Mouse (Mus musculus): ENCODE measurements at regions not wholly inside any gene's neighbourhood (a gene's known extent, or its start where the extent isn't known, plus 50 kb on each side); places are given as distances from the start of the nearest gene placed in this dataset.

- Histone ChIP-seq H3K4me3 (replicated peaks; ENCODE audit: low read length) (no peak overlapping the region), H3K27me3 (ENCODE audit: insufficient read depth, low read length) (no peaks in the 10 kb centered on the region), H3K4me1 (replicated peaks; ENCODE audit: low read depth, low read length) (no peaks in the 10 kb centered on the region), H3K9me3 (ENCODE audit: low read length) (peaks cover 21% of the 10 kb centered on the region), H3K36me3 (ENCODE audit: insufficient read depth, low read length) (no peaks in the 10 kb centered on the region)
- TF ChIP-seq POU5F1 (IDR thresholded peaks at IDR 0.05; ENCODE audit: borderline replicate concordance, low read length): no peak
Measured at GRCm38 (mm10) chr17:82731561-82731960, 483.5 kb upstream of the Pkdcc start.

DNA sequence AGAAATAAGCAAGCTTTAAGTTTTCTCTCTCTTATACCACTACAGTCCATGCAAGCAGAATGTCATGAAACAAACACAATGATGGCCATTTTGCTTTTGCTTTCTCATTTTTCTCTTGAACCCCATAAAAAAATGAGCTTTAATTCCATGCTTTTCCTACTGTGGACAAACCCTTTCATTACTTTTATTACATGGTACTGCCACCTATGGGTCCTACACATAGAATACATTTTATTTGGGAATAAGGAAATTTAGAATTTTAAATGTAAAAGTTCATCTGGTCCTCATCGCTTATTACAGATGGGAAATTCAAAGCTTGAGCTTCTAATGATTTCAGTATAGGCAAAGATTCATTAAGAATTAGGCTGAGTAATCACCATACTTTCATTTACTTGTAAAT is 472.6 kb upstream of the Pkdcc start:
- TF ChIP-seq NANOG (IDR thresholded peaks at IDR 0.05; ENCODE audit: borderline replicate concordance, low read length) (no peak), CTCF (conservative IDR thresholded peaks at IDR 0.05; ENCODE audit: low read length) (no peak), POU5F1 (IDR thresholded peaks at IDR 0.05; ENCODE audit: borderline replicate concordance, low read length) (no peak)
- no peaks in the 10 kb centered on the region for H3K27me3 ChIP-seq (ENCODE audit: insufficient read depth, low read length)
- no peak overlapping the region for H3K4me3 ChIP-seq (replicated peaks; ENCODE audit: low read length)
- no peaks in the 10 kb centered on the region for H3K36me3 ChIP-seq (ENCODE audit: insufficient read depth, low read length)
- peaks cover 20% of the 10 kb centered on the region for H3K9me3 ChIP-seq (ENCODE audit: low read length)
- no peaks in the 10 kb centered on the region for H3K4me1 ChIP-seq (replicated peaks; ENCODE audit: low read depth, low read length)

- Histone ChIP-seq H3K27me3 (ENCODE audit: insufficient read depth, low read length) (no peaks in the 10 kb centered on the region), H3K36me3 (ENCODE audit: insufficient read depth, low read length) (no peaks in the 10 kb centered on the region), H3K4me3 (replicated peaks; ENCODE audit: low read length) (no peak overlapping the region), H3K9me3 (ENCODE audit: low read length) (peaks cover 46% of the 10 kb centered on the region), H3K4me1 (replicated peaks; ENCODE audit: low read depth, low read length) (no peaks in the 10 kb centered on the region)
- TF ChIP-seq CTCF (conservative IDR thresholded peaks at IDR 0.05; ENCODE audit: low read length) (no peak), POU5F1 (IDR thresholded peaks at IDR 0.05; ENCODE audit: borderline replicate concordance, low read length) (no peak), NANOG (IDR thresholded peaks at IDR 0.05; ENCODE audit: borderline replicate concordance, low read length) (no peak)
Measured at GRCm38 (mm10) chr17:82757400-82757799, 457.7 kb upstream of the Pkdcc start.

DNA sequence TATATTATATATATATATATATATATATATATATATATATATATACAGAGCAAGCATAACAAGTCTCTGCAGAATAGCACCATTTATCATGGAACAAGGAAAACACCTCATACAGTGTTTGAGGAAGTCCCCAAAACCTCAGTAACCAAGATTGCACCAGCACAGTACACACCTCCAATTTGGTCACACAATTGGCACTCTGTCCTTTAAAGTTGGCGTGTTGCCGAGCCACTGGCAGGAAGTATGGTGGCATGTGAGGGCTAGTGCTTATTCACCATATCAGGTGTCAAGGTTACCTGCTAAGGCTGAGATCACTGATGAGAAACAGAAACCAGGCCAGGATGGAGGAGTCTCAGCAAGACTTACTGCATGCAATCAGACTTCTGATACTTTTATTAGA is 436.0 kb upstream of the Pkdcc start:
- no peak overlapping the region for H3K4me3 ChIP-seq (replicated peaks; ENCODE audit: low read length)
- TF ChIP-seq POU5F1 (IDR thresholded peaks at IDR 0.05; ENCODE audit: borderline replicate concordance, low read length) (no peak), CTCF (conservative IDR thresholded peaks at IDR 0.05; ENCODE audit: low read length) (no peak), NANOG (IDR thresholded peaks at IDR 0.05; ENCODE audit: borderline replicate concordance, low read length) (no peak)
- no peaks in the 10 kb centered on the region for H3K9me3 ChIP-seq (ENCODE audit: low read length)
- no peaks in the 10 kb centered on the region for H3K36me3 ChIP-seq (ENCODE audit: insufficient read depth, low read length)
- no peaks in the 10 kb centered on the region for H3K4me1 ChIP-seq (replicated peaks; ENCODE audit: low read depth, low read length)
- H3K27me3 ChIP-seq (ENCODE audit: insufficient read depth, low read length): no peaks in the 10 kb centered on the region

DNA sequence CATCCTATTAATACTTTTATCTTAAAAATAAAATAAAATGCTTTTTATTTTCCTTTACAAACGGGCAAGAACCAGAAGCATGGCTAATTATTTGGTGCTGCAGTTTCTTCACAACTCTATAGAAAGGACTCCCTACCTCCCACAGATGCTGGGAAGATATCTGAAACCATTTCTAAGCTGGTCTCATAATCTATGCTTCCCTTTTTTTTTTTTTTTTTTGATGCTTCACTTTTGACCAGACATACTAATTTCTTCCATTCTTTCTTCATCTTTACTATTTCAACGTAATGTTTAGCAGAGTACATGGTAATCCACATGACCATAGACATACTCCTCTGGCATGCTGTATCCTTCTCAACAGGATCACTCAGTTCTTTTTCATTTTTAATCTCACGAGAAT is 393.0 kb upstream of the Pkdcc start:
- TF ChIP-seq NANOG (IDR thresholded peaks at IDR 0.05; ENCODE audit: borderline replicate concordance, low read length) (no peak), POU5F1 (IDR thresholded peaks at IDR 0.05; ENCODE audit: borderline replicate concordance, low read length) (no peak), CTCF (conservative IDR thresholded peaks at IDR 0.05; ENCODE audit: low read length) (no peak)
- Histone ChIP-seq H3K27me3 (ENCODE audit: insufficient read depth, low read length) (no peaks in the 10 kb centered on the region), H3K4me3 (replicated peaks; ENCODE audit: low read length) (no peak overlapping the region), H3K36me3 (ENCODE audit: insufficient read depth, low read length) (no peaks in the 10 kb centered on the region), H3K4me1 (replicated peaks; ENCODE audit: low read depth, low read length) (no peaks in the 10 kb centered on the region), H3K9me3 (ENCODE audit: low read length) (no peaks in the 10 kb centered on the region)

GRCm38 (mm10) chr17:82824057-82824456 is 391.0 kb upstream of the Pkdcc start:
- H3K9me3 ChIP-seq (ENCODE audit: low read length): no peaks in the 10 kb centered on the region
- H3K4me3 ChIP-seq (replicated peaks; ENCODE audit: low read length): no peak overlapping the region
- TF ChIP-seq CTCF (conservative IDR thresholded peaks at IDR 0.05; ENCODE audit: low read length) (no peak), NANOG (IDR thresholded peaks at IDR 0.05; ENCODE audit: borderline replicate concordance, low read length) (no peak), POU5F1 (IDR thresholded peaks at IDR 0.05; ENCODE audit: borderline replicate concordance, low read length) (no peak)
- no peaks in the 10 kb centered on the region for H3K27me3 ChIP-seq (ENCODE audit: insufficient read depth, low read length)
- no peaks in the 10 kb centered on the region for H3K36me3 ChIP-seq (ENCODE audit: insufficient read depth, low read length)
- no peaks in the 10 kb centered on the region for H3K4me1 ChIP-seq (replicated peaks; ENCODE audit: low read depth, low read length)

DNA sequence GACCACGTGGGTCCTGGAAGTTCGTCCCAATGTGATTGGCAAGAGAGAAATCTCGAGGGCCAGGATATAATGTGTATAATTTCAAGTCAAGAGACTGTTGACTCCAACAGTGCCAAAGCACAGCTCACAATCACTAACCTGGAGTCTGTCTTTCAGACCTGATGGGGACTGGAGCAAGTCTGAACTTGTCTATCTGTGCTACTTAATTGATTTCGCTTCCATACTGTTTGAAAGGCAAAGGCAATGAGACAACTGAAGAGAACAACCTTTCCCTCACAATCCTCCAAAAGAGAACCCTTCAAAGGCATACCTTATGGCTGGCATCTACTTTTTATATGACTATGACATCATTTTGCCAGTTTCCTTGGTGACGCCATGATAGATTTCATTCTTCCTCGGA is 390.5 kb upstream of the Pkdcc start:
- TF ChIP-seq POU5F1 (IDR thresholded peaks at IDR 0.05; ENCODE audit: borderline replicate concordance, low read length) (no peak), NANOG (IDR thresholded peaks at IDR 0.05; ENCODE audit: borderline replicate concordance, low read length) (no peak), CTCF (conservative IDR thresholded peaks at IDR 0.05; ENCODE audit: low read length) (no peak)
- Histone ChIP-seq H3K9me3 (ENCODE audit: low read length) (no peaks in the 10 kb centered on the region), H3K27me3 (ENCODE audit: insufficient read depth, low read length) (no peaks in the 10 kb centered on the region), H3K4me3 (replicated peaks; ENCODE audit: low read length) (no peak overlapping the region), H3K4me1 (replicated peaks; ENCODE audit: low read depth, low read length) (no peaks in the 10 kb centered on the region), H3K36me3 (ENCODE audit: insufficient read depth, low read length) (no peaks in the 10 kb centered on the region)

- no peaks in the 10 kb centered on the region for H3K9me3 ChIP-seq (ENCODE audit: low read length)
- 0 out of 2 replicates have a peak, but pooled peaks have one; percentile 10 for TF ChIP-seq CTCF (conservative IDR thresholded peaks at IDR 0.05; ENCODE audit: low read length)
- TF ChIP-seq POU5F1 (IDR thresholded peaks at IDR 0.05; ENCODE audit: borderline replicate concordance, low read length): no peak
- no peaks in the 10 kb centered on the region for H3K27me3 ChIP-seq (ENCODE audit: insufficient read depth, low read length)
- H3K4me1 ChIP-seq (replicated peaks; ENCODE audit: low read depth, low read length): no peaks in the 10 kb centered on the region
- no peak overlapping the region for H3K4me3 ChIP-seq (replicated peaks; ENCODE audit: low read length)
- no peaks in the 10 kb centered on the region for H3K36me3 ChIP-seq (ENCODE audit: insufficient read depth, low read length)
Measured at GRCm38 (mm10) chr17:82827170-82827569, 387.9 kb upstream of the Pkdcc start.

- TF ChIP-seq POU5F1 (IDR thresholded peaks at IDR 0.05; ENCODE audit: borderline replicate concordance, low read length) (no peak), CTCF (conservative IDR thresholded peaks at IDR 0.05; ENCODE audit: low read length) (no peak), NANOG (IDR thresholded peaks at IDR 0.05; ENCODE audit: borderline replicate concordance, low read length) (no peak)
- H3K4me3 ChIP-seq (replicated peaks; ENCODE audit: low read length): no peak overlapping the region
- no peaks in the 10 kb centered on the region for H3K9me3 ChIP-seq (ENCODE audit: low read length)
- no peaks in the 10 kb centered on the region for H3K27me3 ChIP-seq (ENCODE audit: insufficient read depth, low read length)
- H3K4me1 ChIP-seq (replicated peaks; ENCODE audit: low read depth, low read length): no peaks in the 10 kb centered on the region
- H3K36me3 ChIP-seq (ENCODE audit: insufficient read depth, low read length): no peaks in the 10 kb centered on the region
Measured at GRCm38 (mm10) chr17:82827841-82828240, 387.3 kb upstream of the Pkdcc start.
